Mouse (Mus musculus) neural tube, embryonic 12.5 days (tissue): ENCODE results near the gene Gm21541. TPM values are rescaled to one million over a fixed set of nuclear protein-coding genes. Genes with fewer than 3 reads are reported as not detected.
"Not testable (repeated sequence)": the region's sequence is repeated elsewhere in the genome, so short reads cannot be mapped to it uniquely, and the experiment has no call there.

Experiments
- ATAC-seq: fragments of 200-750 bp; cut with Nextera tagmentation; 2 replicates; pipeline ENCODE4 v1.8.0; 2017; ENCODE audit warnings: low read depth, mild to moderate bottlenecking, moderate TSS enrichment, moderate library complexity; ENCODE audit not compliant: low FRiP score
- H3K27ac ChIP-seq: fragments of 300-500 bp; sonication (generic); 2 replicates; pipeline ENCODE4 v1.5.1; 2016
- H3K27me3 ChIP-seq: fragments of 300-500 bp; sonication (generic); replicated peaks from 2 replicates; pipeline ENCODE4 v1.6.1; 2016; ENCODE audit warnings: mild to moderate bottlenecking
- H3K36me3 ChIP-seq: fragments of 300-500 bp; sonication (generic); 2 replicates; pipeline ENCODE4 v1.6.1; 2016; ENCODE audit warnings: mild to moderate bottlenecking
- H3K4me1 ChIP-seq: fragments of 300-500 bp; sonication (generic); 2 replicates; pipeline ENCODE4 v1.6.1; 2016
- H3K4me2 ChIP-seq: fragments of 300-500 bp; sonication (generic); replicated peaks from 2 replicates; pipeline ENCODE4 v1.6.1; 2016; ENCODE audit warnings: mild to moderate bottlenecking
- H3K4me3 ChIP-seq: fragments of 300-500 bp; sonication (generic); 2 replicates; pipeline ENCODE4 v1.5.1; 2016
- H3K9ac ChIP-seq: fragments of 300-500 bp; sonication (generic); 2 replicates; pipeline ENCODE4 v1.6.1; 2016; ENCODE audit warnings: mild to moderate bottlenecking
- H3K9me3 ChIP-seq: fragments of 300-500 bp; sonication (generic); 2 replicates; pipeline ENCODE4 v1.6.1; 2016; ENCODE audit warnings: mild to moderate bottlenecking
- WGBS: fragments of 180-500 bp; shearing (Covaris S2); methylation state at CpG from one replicate; pipeline ENCODE4 v1.1.7; 2016; 5-methylcytosine and 5-hydroxymethylcytosine counted together
- polyA plus RNA-seq: library from polyadenylated mRNA; unstranded; fragments of >200 nt; fragmentation: Nextera tagmentation; extraction: Ambion mirVana; gene quantifications from 2 replicates; pipeline ENCODE4 v1.2.1, GENCODE M21; 2016

The Gm21541 gene
- not detected in 2 replicates for polyA plus RNA-seq

DNA sequence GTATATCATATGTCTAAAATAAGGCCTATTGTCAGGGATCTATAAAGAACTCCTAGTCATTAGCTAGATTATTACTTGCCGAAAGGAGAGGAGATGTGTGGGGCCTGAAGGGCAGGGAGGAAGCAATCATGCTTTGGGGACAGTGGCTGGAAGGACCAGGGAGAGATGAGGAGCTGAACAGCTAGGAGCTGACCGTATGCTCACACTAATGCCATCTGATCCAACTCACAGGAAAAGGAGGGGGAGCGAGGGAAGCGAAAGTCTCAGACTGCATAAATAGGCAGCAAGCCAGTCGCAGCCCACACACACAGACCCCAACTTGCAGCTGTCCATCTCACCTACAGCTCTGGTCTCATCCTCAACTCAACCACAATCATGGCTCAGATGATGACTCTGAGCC is at the start of gene Gm21541:
Gene Gm21541, plus strand, starts transcription at position 301 of the 400 bp plus-strand sequence.
- not testable (repeated sequence) for ATAC-seq, H3K4me3 ChIP-seq, H3K27ac ChIP-seq, H3K4me2 ChIP-seq, H3K36me3 ChIP-seq, H3K9me3 ChIP-seq, H3K27me3 ChIP-seq, H3K9ac ChIP-seq, H3K4me1 ChIP-seq
- WGBS, result no CpG with 5 or more reads among the region's 5 CpGs

DNA sequence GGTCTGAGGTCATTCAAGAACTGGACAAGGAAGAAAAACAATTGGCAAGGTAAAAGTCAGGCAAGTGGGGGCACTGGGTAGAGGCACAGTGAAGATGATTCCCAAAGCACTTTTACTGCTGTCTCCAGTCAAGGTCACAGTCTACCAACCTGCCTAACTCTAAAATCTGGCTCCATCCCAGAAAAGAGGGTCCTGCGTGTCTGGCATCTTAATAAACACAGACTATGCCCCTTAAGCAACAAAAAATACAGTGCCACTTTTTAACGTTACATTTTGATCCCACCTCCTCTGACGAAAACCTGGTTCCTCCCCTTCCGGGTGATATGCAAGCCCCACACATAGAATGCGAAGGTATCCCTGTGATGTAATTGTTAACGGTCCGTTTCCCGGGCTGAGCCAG is 37.9 kb downstream of the Gm21541 start, which contains the start of gene Gm20878:
Gene Gm20878, plus strand, starts transcription at position 301 of the 400 bp plus-strand sequence.
- not testable (repeated sequence) for H3K27ac ChIP-seq, H3K4me1 ChIP-seq, H3K9ac ChIP-seq, H3K4me3 ChIP-seq, H3K27me3 ChIP-seq, H3K4me2 ChIP-seq, H3K36me3 ChIP-seq, ATAC-seq, H3K9me3 ChIP-seq
- WGBS, result no CpG with 5 or more reads among the region's 8 CpGs

Other genes starting within 250 kb of the Gm21541 start
- gene Cntfr, start 206.5 kb upstream of the Gm21541 start, polyA plus RNA-seq, result 32.8 and 36.4 TPM in 2 replicates
- 73.3 and 79.5 TPM in 2 replicates for gene Il11ra1, start 203.6 kb upstream of the Gm21541 start, polyA plus RNA-seq
- 65.9 and 66.9 TPM in 2 replicates for gene Rpp25l, start 190.1 kb upstream of the Gm21541 start, polyA plus RNA-seq
- gene Dctn3, start 180.4 kb upstream of the Gm21541 start, polyA plus RNA-seq, result 225 and 233 TPM in 2 replicates
- 1.4 and 1.5 TPM in 2 replicates for gene Arid3c, start 172.5 kb upstream of the Gm21541 start, polyA plus RNA-seq
- gene Galt, start 148.4 kb upstream of the Gm21541 start, polyA plus RNA-seq, result 25.2 and 27.3 TPM in 2 replicates
- gene Sigmar1, start 147.5 kb upstream of the Gm21541 start, polyA plus RNA-seq, result 60.7 and 63.7 TPM in 2 replicates
- 133 and 136 TPM in 2 replicates for gene Ccl27a, start 129.4 kb upstream of the Gm21541 start, polyA plus RNA-seq
- 4.6 TPM in 2 replicates for gene Gm20878, start 38.0 kb downstream of the Gm21541 start, polyA plus RNA-seq
- gene Fam205a4, start 62.4 kb downstream of the Gm21541 start, polyA plus RNA-seq, result 0.23 TPM in 1 of 2 replicates, not detected in the other
- 0.18 TPM in 1 of 2 replicates, not detected in the other for gene Gm21093, start 131.1 kb downstream of the Gm21541 start, polyA plus RNA-seq
- not detected in 2 replicates for gene Gm3893, start 187.6 kb downstream of the Gm21541 start, polyA plus RNA-seq
- gene Gm13304, start 211.2 kb downstream of the Gm21541 start, polyA plus RNA-seq, result not detected in 2 replicates
- gene Gm13306, start 249.8 kb downstream of the Gm21541 start, polyA plus RNA-seq, result not detected in 2 replicates